Mouse (Mus musculus): ENCODE data around the gene Olfr462. TPM values are rescaled to one million over a fixed set of nuclear protein-coding genes. Genes with fewer than 3 reads are reported as not detected.
"Not testable (repeated sequence)": the region's sequence is repeated elsewhere in the genome, so short reads cannot be mapped to it uniquely, and the experiment has no call there.

The Olfr462 gene
- polyA plus RNA-seq, 1 experiment from 2014 or later, result not detected

DNA sequence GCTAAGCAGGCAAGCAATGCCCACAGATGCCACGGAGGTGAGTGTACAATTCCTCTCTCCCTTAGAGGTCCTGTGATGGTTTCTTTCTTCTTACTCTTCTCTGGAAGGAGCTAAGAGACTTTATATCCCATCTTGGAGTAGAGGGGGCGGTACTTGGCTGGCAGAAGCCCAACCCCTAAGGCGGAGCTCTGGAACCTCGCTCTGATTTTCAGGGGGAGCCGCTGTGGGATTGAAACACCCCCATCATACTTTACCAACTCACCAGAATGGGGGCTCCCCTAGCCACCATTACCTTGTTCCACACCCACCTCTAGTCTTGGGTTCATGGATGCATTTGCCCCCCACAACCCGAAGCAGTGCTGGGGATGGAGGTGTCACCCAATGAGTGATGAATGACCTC is 16.6 kb downstream of the Olfr462 start, which contains the start of gene Epx:
TSS of gene Epx (minus strand) at position 101 of the 400 bp plus-strand sequence.
- no peak within 1 kb of the TSS for H3K27ac ChIP-seq
- H3K4me3 ChIP-seq, result no peak within 1 kb of the TSS
- H3K27me3 ChIP-seq, result no peaks in the 10 kb centered on the region
- no peak for ATAC-seq (ENCODE audit: low FRiP score, low read depth)
- H3K9me3 ChIP-seq, result no peaks in the 10 kb centered on the region
- H3K4me1 ChIP-seq, result peaks cover 25% of the 10 kb centered on the region
- no peaks in the 10 kb centered on the region for H3K36me3 ChIP-seq
- H3K4me2 ChIP-seq (replicated peaks), result no peak within 1 kb of the TSS
- WGBS, result 82% methylated on average over 6 of the region's 6 CpGs
- no peak within 1 kb of the TSS; the same call in 1 of the 2 replicates for H3K9ac ChIP-seq

DNA sequence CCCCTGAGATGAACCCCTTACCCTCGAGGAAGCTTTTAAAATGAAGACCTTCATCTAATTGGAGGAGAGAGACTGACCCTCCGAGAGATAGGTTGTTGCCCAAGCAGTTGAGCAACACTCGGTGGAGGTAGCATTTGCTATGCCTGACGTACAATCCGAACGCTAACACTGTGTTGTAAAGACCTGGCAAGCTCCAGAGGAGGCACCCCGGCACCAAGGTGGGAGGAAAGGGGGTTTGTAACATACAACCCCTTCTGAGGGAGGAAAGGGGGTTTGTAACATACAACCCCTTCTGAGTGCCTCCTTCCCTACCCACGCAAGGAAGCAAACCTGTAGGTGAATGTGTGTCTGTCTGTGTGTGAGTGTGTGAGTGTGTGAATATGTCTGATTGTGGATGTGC is 20.3 kb downstream of the Olfr462 start:
- ATAC-seq (ENCODE audit: low FRiP score, low read depth), result no peak
- Histone ChIP-seq H3K9me3 (no peaks in the 10 kb centered on the region), H3K27me3 (no peaks in the 10 kb centered on the region), H3K4me1 (peaks cover 10% of the 10 kb centered on the region; the same call in 1 of the 2 replicates), H3K4me2 (replicated peaks) (no peak overlapping the region), H3K4me3 (no peak overlapping the region), H3K36me3 (no peaks in the 10 kb centered on the region), H3K27ac (no peak overlapping the region), H3K9ac (no peak overlapping the region)
- WGBS, result 37% methylated on average over 8 of the region's 8 CpGs

DNA sequence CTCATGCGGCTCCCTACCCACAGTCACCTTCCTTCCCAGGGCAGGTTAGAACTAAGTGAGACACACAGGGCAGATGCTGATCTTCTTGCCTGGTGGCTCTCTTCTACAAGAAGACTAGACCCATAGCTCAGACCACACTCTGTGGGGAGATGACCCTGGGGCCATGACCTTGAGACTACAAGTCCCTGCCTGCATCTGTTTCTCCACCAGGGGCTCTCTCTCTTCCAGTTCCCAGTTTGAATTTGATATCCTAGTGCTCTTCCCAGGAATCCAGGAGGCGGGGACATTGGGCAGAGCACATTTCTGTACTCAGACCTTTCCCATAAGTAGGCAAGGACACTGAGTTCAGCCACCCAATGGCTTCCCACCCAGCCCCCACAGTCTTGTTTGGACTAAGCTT is 22.0 kb downstream of the Olfr462 start:
- no peak overlapping the region for H3K9ac ChIP-seq
- no peak overlapping the region for H3K4me3 ChIP-seq
- no peaks in the 10 kb centered on the region for H3K9me3 ChIP-seq
- H3K4me2 ChIP-seq (replicated peaks), result no peak overlapping the region
- no peak for ATAC-seq (ENCODE audit: low FRiP score, low read depth)
- H3K36me3 ChIP-seq, result no peaks in the 10 kb centered on the region
- no peaks in the 10 kb centered on the region for H3K27me3 ChIP-seq
- H3K4me1 ChIP-seq, result peaks cover 10% of the 10 kb centered on the region; the same call in 1 of the 2 replicates
- 80% methylated on average over 2 of the region's 2 CpGs for WGBS
- H3K27ac ChIP-seq, result no peak overlapping the region

GRCm38 (mm10) chr11:87866891-87867290 is 25.2 kb downstream of the Olfr462 start:
- H3K9ac ChIP-seq; ATAC-seq (ENCODE audit: low FRiP score, low read depth); H3K27ac ChIP-seq; H3K4me2 ChIP-seq (replicated peaks); H3K4me3 ChIP-seq; H3K9me3 ChIP-seq; H3K27me3 ChIP-seq: not testable (repeated sequence)
- peaks cover 10% of the 10 kb centered on the region for H3K4me1 ChIP-seq
- peaks cover 16% of the 10 kb centered on the region for H3K36me3 ChIP-seq
- 90% methylated on average over 1 of the region's 2 CpGs for WGBS

DNA sequence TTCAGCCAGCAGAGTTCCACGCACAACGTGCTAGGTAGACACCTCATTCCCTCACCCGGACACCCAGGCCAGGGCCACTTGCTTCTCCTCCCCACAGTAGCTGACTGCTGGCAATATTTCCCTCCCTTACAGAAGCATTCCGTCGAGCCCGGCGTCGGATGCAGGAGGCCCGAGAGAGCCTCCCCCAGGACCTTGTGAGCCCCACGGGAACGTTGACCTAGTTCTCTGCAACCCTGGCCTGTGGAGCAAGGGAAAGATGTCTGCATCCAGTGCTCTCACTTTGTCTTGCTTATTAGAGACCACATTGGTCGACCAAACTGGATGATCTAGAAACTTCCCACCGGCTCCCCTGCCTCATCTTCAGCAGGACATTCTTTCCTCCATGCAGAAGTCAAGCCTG is 29.3 kb downstream of the Olfr462 start:
- WGBS, result 91% methylated on average over 13 of the region's 13 CpGs
- H3K27me3 ChIP-seq, result no peaks in the 10 kb centered on the region
- no peak overlapping the region for H3K4me2 ChIP-seq (replicated peaks)
- peaks cover 4% of the 10 kb centered on the region; the same call in 1 of the 2 replicates for H3K4me1 ChIP-seq
- H3K36me3 ChIP-seq, result peaks cover 52% of the 10 kb centered on the region
- ATAC-seq (ENCODE audit: low FRiP score, low read depth), result no peak
- H3K4me3 ChIP-seq, result no peak overlapping the region
- H3K9me3 ChIP-seq, result no peaks in the 10 kb centered on the region
- no peak overlapping the region for H3K27ac ChIP-seq
- no peak overlapping the region for H3K9ac ChIP-seq

DNA sequence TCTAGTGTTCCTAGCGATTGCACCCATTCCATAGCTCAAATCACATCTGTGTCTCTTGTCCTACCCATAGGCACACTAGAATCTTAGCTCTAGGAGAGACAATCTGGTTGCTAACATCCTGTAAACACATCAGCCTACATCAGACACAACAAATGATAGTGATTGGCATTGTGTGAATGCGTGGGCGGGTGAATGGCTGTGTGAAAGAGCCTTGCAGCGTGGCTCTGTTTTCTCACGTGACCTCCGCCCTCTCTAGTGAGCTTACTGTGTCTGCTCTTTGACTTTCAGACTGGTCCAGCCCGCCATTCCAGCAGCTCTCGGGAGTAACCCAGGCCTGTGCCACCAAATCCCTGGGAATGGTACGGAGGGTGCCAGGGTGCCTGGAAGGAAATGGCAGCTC is 31.6 kb downstream of the Olfr462 start:
- Histone ChIP-seq H3K4me1 (peaks cover 4% of the 10 kb centered on the region; the same call in 1 of the 2 replicates), H3K4me3 (no peak overlapping the region), H3K36me3 (peaks cover 70% of the 10 kb centered on the region), H3K27ac (no peak overlapping the region), H3K9ac (no peak overlapping the region), H3K27me3 (no peaks in the 10 kb centered on the region), H3K4me2 (replicated peaks) (no peak overlapping the region), H3K9me3 (no peaks in the 10 kb centered on the region)
- no peak for ATAC-seq (ENCODE audit: low FRiP score, low read depth)
- WGBS, result 80% methylated on average over 9 of the region's 9 CpGs

DNA sequence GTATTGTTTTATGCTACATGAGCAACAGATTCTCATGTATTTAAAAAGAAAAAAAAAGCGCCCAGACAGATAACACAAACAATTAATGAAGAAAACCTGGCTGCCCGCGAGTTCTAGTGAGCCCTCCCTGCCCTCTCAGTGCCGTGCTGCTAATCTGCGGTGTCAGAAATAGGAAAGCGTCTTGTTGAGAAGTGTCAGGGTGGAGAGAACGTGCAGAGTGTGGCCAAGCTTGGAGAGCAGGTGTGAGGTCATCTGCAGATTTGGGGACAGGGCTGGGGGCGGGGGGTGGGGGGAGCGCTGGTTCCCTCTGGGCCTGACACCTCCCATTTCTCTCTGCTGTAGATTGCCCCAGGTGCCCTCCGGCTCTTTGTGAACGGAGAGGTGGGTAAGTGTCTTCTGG is 32.8 kb downstream of the Olfr462 start:
- Histone ChIP-seq H3K36me3 (peaks cover 70% of the 10 kb centered on the region), H3K27me3 (no peaks in the 10 kb centered on the region), H3K9me3 (no peaks in the 10 kb centered on the region), H3K27ac (no peak overlapping the region), H3K4me1 (peaks cover 4% of the 10 kb centered on the region; the same call in 1 of the 2 replicates), H3K4me3 (no peak overlapping the region), H3K9ac (no peak overlapping the region), H3K4me2 (replicated peaks) (no peak overlapping the region)
- WGBS, result 90% methylated on average over 11 of the region's 11 CpGs
- ATAC-seq (ENCODE audit: low FRiP score, low read depth), result no peak

DNA sequence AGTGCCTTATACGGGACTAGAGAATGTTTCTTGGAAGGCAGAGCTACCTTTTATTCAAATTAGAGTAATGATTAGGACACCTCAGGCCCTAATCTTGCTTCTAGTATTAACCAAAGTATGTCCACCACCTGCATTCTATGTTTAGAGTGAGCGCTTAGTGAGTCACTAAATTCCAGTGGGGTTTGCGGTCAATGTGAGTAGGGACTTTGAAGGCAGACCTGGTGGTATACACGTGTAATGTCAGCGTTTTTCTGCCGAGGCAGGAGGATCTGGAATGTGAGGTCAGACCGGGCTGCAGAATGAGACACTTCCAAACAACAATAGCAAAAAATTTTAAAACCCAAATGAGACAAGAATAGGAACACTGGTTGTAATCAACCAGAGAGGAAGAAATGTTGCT is 37.5 kb downstream of the Olfr462 start:
- ATAC-seq (ENCODE audit: low FRiP score, low read depth), result no peak
- H3K4me2 ChIP-seq (replicated peaks), result no peak overlapping the region
- H3K9ac ChIP-seq, result no peak overlapping the region
- peaks cover 32% of the 10 kb centered on the region for H3K36me3 ChIP-seq
- 89% methylated on average over 7 of the region's 7 CpGs for whole genome bisulfite sequencing
- H3K4me1 ChIP-seq, result peaks cover 6% of the 10 kb centered on the region
- H3K4me3 ChIP-seq, result no peak overlapping the region
- no peaks in the 10 kb centered on the region for H3K27me3 ChIP-seq
- H3K9me3 ChIP-seq, result no peaks in the 10 kb centered on the region
- no peak overlapping the region for H3K27ac ChIP-seq

DNA sequence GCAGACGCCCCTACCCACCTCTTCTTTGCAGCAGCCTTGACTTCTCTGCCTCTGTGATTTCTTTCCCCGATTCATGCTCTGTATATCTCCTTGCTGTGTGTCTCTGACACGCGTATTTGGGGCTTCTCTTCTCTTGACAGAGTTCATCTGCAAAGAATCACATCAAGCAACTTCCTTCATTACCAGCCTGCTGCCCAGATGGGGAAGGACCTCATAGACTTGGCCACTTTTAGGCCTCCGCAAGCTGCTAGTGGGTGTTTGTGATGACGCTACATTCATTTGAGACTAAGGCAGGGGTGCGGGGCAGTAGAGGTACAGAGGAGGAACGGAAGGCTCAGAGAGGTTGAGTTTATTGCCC is 38.5 kb downstream of the Olfr462 start:
- ATAC-seq (ENCODE audit: low FRiP score, low read depth), result no peak
- H3K27me3 ChIP-seq, result no peaks in the 10 kb centered on the region
- WGBS, result 36% methylated on average over 8 of the region's 8 CpGs

DNA sequence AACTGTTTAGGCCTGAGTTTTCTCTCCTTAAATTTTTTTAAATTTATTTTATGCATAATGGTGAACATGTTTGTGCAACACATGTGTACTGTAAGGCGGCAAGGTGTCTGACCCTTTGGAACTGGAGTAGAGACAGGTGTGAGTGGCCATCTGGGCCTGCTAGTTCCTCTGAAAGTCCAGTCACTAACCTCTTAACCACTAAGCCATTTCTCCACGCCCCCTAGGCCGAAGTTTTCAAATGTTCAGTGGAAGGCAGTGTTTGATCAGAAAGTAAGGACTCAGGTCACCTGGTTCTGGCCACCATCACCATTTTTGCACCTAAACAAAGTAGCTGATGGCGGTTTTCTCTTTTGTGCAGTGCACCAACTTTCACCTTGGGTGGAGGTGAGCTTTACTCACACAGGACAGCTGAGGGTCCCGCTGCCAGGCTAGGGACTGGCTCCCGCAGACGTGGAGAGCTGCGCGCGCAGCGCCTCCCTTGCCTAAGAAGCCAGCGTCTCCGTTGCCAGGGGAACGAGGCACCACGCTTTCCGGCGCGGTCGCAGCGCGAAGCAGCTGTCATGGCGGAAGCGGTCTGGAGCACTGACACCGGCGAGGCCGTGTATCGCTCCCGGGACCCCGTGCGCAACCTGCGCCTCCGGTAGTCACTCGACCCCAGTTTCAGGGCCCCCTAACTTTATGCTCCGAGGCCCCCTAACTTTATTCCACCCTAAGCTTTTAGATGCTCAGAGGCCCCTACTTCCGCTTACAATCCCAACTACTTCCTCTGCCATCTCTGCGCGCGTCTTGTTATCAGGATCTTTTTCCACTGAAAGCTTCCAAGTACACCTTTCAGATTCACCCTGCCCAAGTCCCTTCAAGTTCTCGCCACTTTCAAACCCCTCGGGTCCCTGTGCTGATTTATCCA is 39.1 kb downstream of the Olfr462 start, which contains the start of gene Mks1:
TSS of gene Mks1 (plus strand) at position 526 of the 907 bp plus-strand sequence.
- Histone ChIP-seq H3K4me2 (replicated peaks) (peak within 1 kb of the TSS; percentile 76), H3K27me3 (no peaks in the 10 kb centered on the region), H3K4me3 (peak within 1 kb of the TSS; percentile 57), H3K9ac (peak within 1 kb of the TSS; percentile 60), H3K9me3 (no peaks in the 10 kb centered on the region), H3K36me3 (peaks cover 19% of the 10 kb centered on the region), H3K4me1 (peaks cover 6% of the 10 kb centered on the region), H3K27ac (no peak within 1 kb of the TSS)
- peak; percentile 96 for ATAC-seq (ENCODE audit: low FRiP score, low read depth)
- 3% methylated on average over 40 of the region's 40 CpGs for WGBS

More for the DNA sequence above, 38.5 kb downstream of the Olfr462 start:
- peaks cover 6% of the 10 kb centered on the region for H3K4me1 ChIP-seq
- H3K36me3 ChIP-seq, result peaks cover 26% of the 10 kb centered on the region
- no peaks in the 10 kb centered on the region for H3K9me3 ChIP-seq
- peak overlapping the region; percentile 57 for H3K4me3 ChIP-seq
- H3K4me2 ChIP-seq (replicated peaks), result peak overlapping the region; percentile 76
- no peak overlapping the region for H3K27ac ChIP-seq
- peak overlapping the region; percentile 60 for H3K9ac ChIP-seq

DNA sequence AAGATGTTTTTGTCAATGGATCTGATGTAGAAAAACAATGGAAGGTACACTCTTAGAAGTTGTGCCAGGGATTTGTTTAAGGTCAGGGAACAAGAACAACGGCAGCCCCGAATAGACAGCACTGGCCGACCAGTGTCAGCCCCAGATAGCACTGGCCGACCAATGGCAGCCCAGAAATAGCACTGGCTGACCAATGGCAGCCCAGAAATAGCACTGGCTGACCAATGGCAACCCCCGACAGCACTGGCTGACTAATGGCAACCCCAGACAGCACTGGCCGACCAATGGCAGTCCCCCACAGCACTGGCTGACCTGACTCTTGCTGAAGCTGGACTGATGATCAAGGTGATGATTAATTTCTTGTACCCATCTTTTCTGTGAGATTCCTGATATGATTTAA is 44.2 kb downstream of the Olfr462 start:
- Histone ChIP-seq H3K27ac (no peak overlapping the region), H3K4me1 (no peaks in the 10 kb centered on the region), H3K4me3 (no peak overlapping the region), H3K9me3 (no peaks in the 10 kb centered on the region), H3K36me3 (no peaks in the 10 kb centered on the region), H3K27me3 (no peaks in the 10 kb centered on the region), H3K4me2 (replicated peaks) (no peak overlapping the region), H3K9ac (no peak overlapping the region)
- ATAC-seq (ENCODE audit: low FRiP score, low read depth), result no peak
- WGBS, result 74% methylated on average over 6 of the region's 6 CpGs

GRCm38 (mm10) chr11:87846968-87847600 is 45.0 kb downstream of the Olfr462 start:
- no peak overlapping the region for H3K4me3 ChIP-seq
- no peaks in the 10 kb centered on the region for H3K27me3 ChIP-seq
- WGBS, result 83% methylated on average over 12 of the region's 12 CpGs
- H3K4me1 ChIP-seq, result no peaks in the 10 kb centered on the region
- no peaks in the 10 kb centered on the region for H3K36me3 ChIP-seq
- H3K9me3 ChIP-seq, result no peaks in the 10 kb centered on the region
- ATAC-seq (ENCODE audit: low FRiP score, low read depth), result no peak
- H3K4me2 ChIP-seq (replicated peaks), result no peak overlapping the region
- no peak overlapping the region for H3K9ac ChIP-seq
- no peak overlapping the region for H3K27ac ChIP-seq
